Mouse (Mus musculus) CH12.LX (cell line): ENCODE measurements at regions not wholly inside any gene's neighbourhood (a gene's known extent, or its start where the extent isn't known, plus 50 kb on each side); places are given as distances from the start of the nearest gene placed in this dataset.

Source experiments
- CHD2 ChIP-seq: IDR thresholded peaks from 2 replicates; pipeline ENCODE4 v1.6.1; 2011; ENCODE audit warnings: low read length, improper control_type of control experiment
- CTCF ChIP-seq, 2 experiments: IDR thresholded peaks in 1 of 2; conservative IDR thresholded peaks in 1 of 2; 2 replicates each; pipeline ENCODE4 v1.5.1; 2011 to 2012; ENCODE audit warnings: low read depth in 2 of 2, low read length in 2 of 2, improper control_type of control experiment in 1 of 2, inconsistent platforms in 1 of 2, mild to moderate bottlenecking in 1 of 2, moderate library complexity in 1 of 2
- EP300 ChIP-seq: IDR thresholded peaks from 2 replicates; pipeline ENCODE4 v1.6.1; 2011; ENCODE audit warnings: low read length, improper control_type of control experiment
- MAX ChIP-seq: IDR thresholded peaks from 2 replicates; pipeline ENCODE4 v1.6.1; 2011; ENCODE audit warnings: low read length, improper control_type of control experiment
- MXI1 ChIP-seq: IDR thresholded peaks from 2 replicates; pipeline ENCODE4 v1.6.1; 2011; ENCODE audit warnings: mild to moderate bottlenecking, low read depth, low read length, improper control_type of control experiment
- POLR2A ChIP-seq: IDR thresholded peaks from 2 replicates; pipeline ENCODE4 v1.6.1; 2011; ENCODE audit warnings: low read depth, mild to moderate bottlenecking, improper control_type of control experiment, low read length
- ZNF384 ChIP-seq: IDR thresholded peaks from 2 replicates; pipeline ENCODE4 v1.6.1; 2012; ENCODE audit warnings: low read depth, low read length, improper control_type of control experiment, inconsistent platforms

- TF ChIP-seq CTCF (conservative IDR thresholded peaks at IDR 0.05 in 1 of 2, IDR thresholded peaks at IDR 0.05 in 1 of 2; ENCODE audit: low read depth in 2 of 2, low read length in 2 of 2) (no peak), ZNF384 (no peak), MAX (no peak), EP300 (no peak), POLR2A (no peak), MXI1 (no peak), CHD2 (no peak)
These were observed 173.6 kb upstream of the Sema3d start for GRCm38 (mm10) chr5:12209631-12210030.
